Mouse (Mus musculus) embryonic fibroblast, embryonic 13.5 days (primary cell): ENCODE results near the gene Prep. TPM values are rescaled to one million over a fixed set of nuclear protein-coding genes. Genes with fewer than 3 reads are reported as not detected.
"Not testable (repeated sequence)": the region's sequence is repeated elsewhere in the genome, so short reads cannot be mapped to it uniquely, and the experiment has no call there.

Source experiments
- H3K27ac ChIP-seq: 2 replicates; pipeline ENCODE4 v1.5.1; 2012; ENCODE audit warnings: low read length, control low read depth, inconsistent platforms; ENCODE audit not compliant: insufficient read depth
- H3K4me1 ChIP-seq: 2 replicates; pipeline ENCODE4 v1.6.1; 2011; ENCODE audit warnings: low read length; ENCODE audit not compliant: control insufficient read depth, insufficient read depth
- H3K4me3 ChIP-seq: 2 replicates; pipeline ENCODE4 v1.5.1; 2011; ENCODE audit warnings: mild to moderate bottlenecking, control low read depth, low read length; ENCODE audit not compliant: insufficient read depth
- CTCF ChIP-seq: IDR thresholded peaks from 2 replicates; pipeline ENCODE4 v1.5.1; 2011; ENCODE audit warnings: mild to moderate bottlenecking, control low read depth, low read length, moderate library complexity, borderline replicate concordance; ENCODE audit not compliant: insufficient read depth
- POLR2A ChIP-seq: IDR thresholded peaks from 2 replicates; pipeline ENCODE4 v1.6.1; 2011; ENCODE audit warnings: low read depth, mild to moderate bottlenecking, control low read depth, low read length, moderate library complexity
- polyA plus RNA-seq: library from polyadenylated mRNA; stranded (reverse); fragments of >200 nt; gene quantifications from 2 replicates; pipeline ENCODE4 v1.2.4, GENCODE M21; 2011; ENCODE audit warnings: low read depth; ENCODE audit not compliant: missing spikeins, insufficient read length

Gene Prep
- polyA plus RNA-seq, 1 experiment, result 25.0 TPM

DNA sequence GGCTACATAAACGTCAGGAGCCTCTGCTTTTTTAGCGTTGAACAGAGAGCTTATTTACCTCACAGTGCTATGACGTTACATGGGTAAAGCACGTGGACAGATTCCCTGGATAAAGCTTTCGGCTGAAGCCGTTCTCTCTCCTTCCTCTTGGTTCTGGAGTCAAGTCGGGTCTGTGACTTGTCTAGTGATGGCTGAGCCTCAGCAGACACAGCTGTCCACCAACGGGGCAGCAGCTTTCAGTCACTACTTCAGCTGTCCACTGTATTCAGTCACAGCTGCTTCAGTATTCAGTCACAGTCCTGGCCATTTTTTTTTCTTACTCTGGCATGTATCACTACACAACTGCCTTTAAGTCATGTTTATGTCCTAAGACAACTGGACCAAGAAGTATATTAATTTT, 106.9 kb downstream of the Prep start:
- Histone ChIP-seq H3K27ac (no peak overlapping the region), H3K4me1 (no peaks in the 10 kb centered on the region), H3K4me3 (no peak overlapping the region)
- TF ChIP-seq CTCF (no peak), POLR2A (no peak)

GRCm38 (mm10) chr10:45174345-45174744, 107.3 kb downstream of the Prep start:
- Histone ChIP-seq H3K27ac (no peak overlapping the region), H3K4me1 (no peaks in the 10 kb centered on the region), H3K4me3 (no peak overlapping the region)
- TF ChIP-seq CTCF (no peak), POLR2A (no peak)

- H3K27ac ChIP-seq, H3K4me1 ChIP-seq, H3K4me3 ChIP-seq: not testable (repeated sequence)
Observed at GRCm38 (mm10) chr10:45177798-45178197, 110.8 kb downstream of the Prep start, which contains the start of gene Popdc3. Gene Popdc3, plus strand, starts transcription at chr10:45178098.

DNA sequence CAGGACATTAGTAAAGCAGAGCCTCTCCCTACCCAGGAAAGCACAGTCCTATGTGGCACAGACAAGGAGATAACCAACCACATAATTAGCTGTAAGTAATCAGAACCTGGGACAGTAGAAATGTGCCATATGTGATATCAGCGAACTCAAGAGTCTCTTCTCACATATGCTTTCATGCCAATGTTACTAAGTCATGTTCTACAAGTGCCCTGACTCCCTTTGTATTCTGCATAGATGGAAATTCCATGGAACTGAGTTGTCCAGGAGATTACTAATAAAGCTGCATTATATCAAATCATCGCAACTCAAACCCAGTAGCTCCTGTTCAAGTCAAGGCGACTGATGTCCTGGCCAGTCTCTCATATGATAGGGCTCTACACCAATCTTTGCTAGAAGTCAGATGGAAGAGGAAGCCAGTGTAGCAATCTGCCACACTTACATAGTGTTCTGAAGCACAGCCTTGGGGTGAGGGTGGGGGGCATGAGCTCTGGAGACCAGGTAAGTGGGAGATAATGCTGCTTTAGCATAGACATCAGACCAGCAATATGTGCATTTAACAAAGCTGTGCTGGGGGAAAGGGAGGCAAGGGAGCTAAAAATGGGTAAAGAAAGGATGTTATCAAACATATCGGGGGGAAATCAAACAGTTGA, 113.8 kb downstream of the Prep start:
- H3K4me1 ChIP-seq, result peaks cover 2% of the 10 kb centered on the region; the same call in 1 of the 2 replicates
- TF ChIP-seq POLR2A (no peak), CTCF (no peak)

GRCm38 (mm10) chr10:45181344-45181743, 114.3 kb downstream of the Prep start:
- Histone ChIP-seq H3K4me1 (peaks cover 2% of the 10 kb centered on the region; the same call in 1 of the 2 replicates), H3K4me3 (no peak overlapping the region), H3K27ac (no peak overlapping the region)
- TF ChIP-seq CTCF (no peak), POLR2A (no peak)

More for the DNA sequence above, 113.8 kb downstream of the Prep start:
- H3K4me3 ChIP-seq, result no peak overlapping the region
- no peak overlapping the region for H3K27ac ChIP-seq

- H3K27ac ChIP-seq, result no peak overlapping the region
- TF ChIP-seq CTCF (no peak), POLR2A (no peak)
- peaks cover 2% of the 10 kb centered on the region; the same call in 1 of the 2 replicates for H3K4me1 ChIP-seq
- no peak overlapping the region for H3K4me3 ChIP-seq
Observed at GRCm38 (mm10) chr10:45185457-45185856, 118.5 kb downstream of the Prep start.

- H3K27ac ChIP-seq, result no peak overlapping the region
- H3K4me3 ChIP-seq, result no peak overlapping the region
- TF ChIP-seq CTCF (no peak), POLR2A (no peak)
- H3K4me1 ChIP-seq, result no peaks in the 10 kb centered on the region
Observed at GRCm38 (mm10) chr10:45193330-45194310, 126.6 kb downstream of the Prep start.

DNA sequence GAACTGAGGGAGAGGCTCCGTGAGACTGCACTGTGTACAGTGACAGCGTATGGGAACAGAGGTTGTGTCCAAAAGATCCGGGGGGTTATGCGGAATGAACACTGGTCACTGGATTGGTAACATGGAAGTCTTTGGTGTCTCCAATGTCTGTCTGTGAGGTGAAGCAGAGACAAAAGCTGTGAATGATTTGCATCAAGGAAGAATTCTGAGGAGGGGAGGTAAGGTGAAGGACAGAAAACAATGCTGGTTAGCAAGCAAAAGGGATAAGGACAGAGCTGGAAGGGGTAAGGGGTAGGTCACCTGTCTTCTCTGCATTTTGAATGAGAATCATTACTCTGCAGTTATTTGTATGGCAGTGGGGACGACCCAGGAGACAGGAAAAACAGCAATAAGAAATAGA, 127.5 kb downstream of the Prep start:
- no peak for TF ChIP-seq CTCF
- TF ChIP-seq POLR2A, result no peak
- Histone ChIP-seq H3K4me1 (no peaks in the 10 kb centered on the region), H3K4me3 (no peak overlapping the region), H3K27ac (no peak overlapping the region)

DNA sequence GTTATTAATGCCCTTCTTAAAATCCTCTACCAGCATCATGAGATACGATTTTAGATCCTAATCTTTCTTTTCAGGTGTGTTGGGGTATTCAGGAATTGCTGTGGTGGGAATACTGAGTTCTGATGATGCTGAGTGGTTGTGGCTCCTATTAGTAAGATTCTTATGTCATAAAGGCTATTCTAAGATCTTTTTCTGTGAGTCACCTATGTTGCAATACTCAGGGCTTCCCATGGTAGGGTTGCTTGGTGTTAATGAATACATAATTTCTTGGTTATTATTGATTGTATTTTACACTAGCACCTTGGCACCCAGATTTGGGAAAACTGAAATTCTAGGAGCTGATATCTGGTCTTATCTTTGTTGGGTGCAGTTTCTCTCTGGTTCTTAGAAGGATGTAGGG, 137.6 kb downstream of the Prep start:
- Histone ChIP-seq H3K27ac (no peak overlapping the region), H3K4me1 (no peaks in the 10 kb centered on the region), H3K4me3 (no peak overlapping the region)
- TF ChIP-seq CTCF (no peak), POLR2A (no peak)

DNA sequence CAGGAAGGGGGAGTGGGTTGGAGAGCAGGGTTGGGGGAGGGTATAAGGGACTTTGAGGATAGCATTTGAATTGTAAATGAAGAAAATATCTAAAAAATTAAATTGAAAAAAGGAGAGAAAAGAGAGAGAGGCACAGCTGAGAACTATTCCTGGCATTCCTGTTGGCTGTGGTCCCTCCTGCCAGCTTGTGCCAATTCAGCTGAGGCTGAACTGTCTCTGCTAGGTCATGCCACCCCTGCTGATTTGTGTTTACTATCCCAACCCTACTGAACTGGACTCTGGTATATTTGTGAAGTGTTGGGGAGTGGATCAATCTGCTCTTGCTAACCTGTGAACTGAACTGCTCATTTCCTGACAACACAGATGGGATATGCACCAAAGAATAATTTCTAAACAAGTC, 143.2 kb downstream of the Prep start:
- Histone ChIP-seq H3K27ac (no peak overlapping the region), H3K4me1 (no peaks in the 10 kb centered on the region), H3K4me3 (no peak overlapping the region)
- no peak for TF ChIP-seq POLR2A
- TF ChIP-seq CTCF, result no peak
